Mouse (Mus musculus) forebrain, postnatal 0 days (tissue): ENCODE measurements around the gene Sp1. TPM values are rescaled to one million over a fixed set of nuclear protein-coding genes. Genes with fewer than 3 reads are reported as not detected.

Source experiments
- ATAC-seq: fragments of 200-750 bp; cut with Nextera tagmentation; 2 replicates; pipeline ENCODE4 v1.8.0; 2017; ENCODE audit warnings: mild to moderate bottlenecking, moderate library complexity
- DNase-seq: peaks from one replicate; pipeline ENCODE4 v3.0.0-alpha.2; 2015
- H3K27ac ChIP-seq: fragments of 300-500 bp; sonication (generic); 2 replicates; pipeline ENCODE4 v1.5.1; 2014; ENCODE audit warnings: low read depth, mild to moderate bottlenecking, antibody characterized with exemption, low read length, moderate library complexity, mixed read lengths
- H3K27me3 ChIP-seq: fragments of 300-500 bp; sonication (generic); 2 replicates; pipeline ENCODE4 v1.6.1; 2014; ENCODE audit warnings: mild to moderate bottlenecking, low read length, mixed read lengths; ENCODE audit not compliant: insufficient read depth
- H3K36me3 ChIP-seq: fragments of 300-500 bp; sonication (generic); 2 replicates; pipeline ENCODE4 v1.6.1; 2014; ENCODE audit warnings: mild to moderate bottlenecking, moderate library complexity; ENCODE audit not compliant: insufficient read depth
- H3K4me1 ChIP-seq: fragments of 300-500 bp; sonication (generic); 2 replicates; pipeline ENCODE4 v1.6.1; 2014; ENCODE audit warnings: antibody characterized with exemption; ENCODE audit not compliant: insufficient read depth
- H3K4me2 ChIP-seq: fragments of 300-500 bp; sonication (generic); 2 replicates; pipeline ENCODE4 v1.6.1; 2014; ENCODE audit warnings: low read depth, mild to moderate bottlenecking, moderate library complexity
- H3K4me3 ChIP-seq: fragments of 300-500 bp; sonication (generic); 2 replicates; pipeline ENCODE4 v1.5.1; 2014; ENCODE audit warnings: low read depth, low read length, mixed read lengths
- H3K9ac ChIP-seq: fragments of 300-500 bp; sonication (generic); 2 replicates; pipeline ENCODE4 v1.6.1; 2014; ENCODE audit warnings: mild to moderate bottlenecking
- H3K9me3 ChIP-seq: fragments of 300-500 bp; sonication (generic); 2 replicates; pipeline ENCODE4 v1.6.1; 2016; ENCODE audit warnings: low read length
- CTCF ChIP-seq: sonication (generic); IDR thresholded peaks from 2 replicates; pipeline ENCODE4 v1.5.1; 2016; ENCODE audit warnings: antibody characterized with exemption, control low read depth, low read depth
- WGBS: fragments of 180-500 bp; shearing (Covaris S2); extraction: QIAGEN DNeasy Blood & Tissue Kit; methylation state at CpG from one replicate; pipeline ENCODE4 v1.1.7; 2014; 5-methylcytosine and 5-hydroxymethylcytosine counted together
- polyA plus RNA-seq: library from polyadenylated mRNA; unstranded; fragments of >200 nt; fragmentation: Nextera tagmentation; extraction: Ambion mirVana; gene quantifications from 2 replicates; pipeline ENCODE4 v1.2.1, GENCODE M21; 2015
- total RNA-seq: library from RNA; depleted of rRNA; stranded (reverse); fragments of >200 nt; gene quantifications from 2 replicates; pipeline ENCODE4 v1.2.3, GENCODE M21; 2014

The Sp1 gene
- total and polyA plus RNA-seq, 2 experiments from 2014 or later = 2.6 to 22.5 TPM

- WGBS = under 1% methylated on average over 29 of the region's 69 CpGs
- TF ChIP-seq CTCF = no peak
- Histone ChIP-seq H3K9me3 (no peaks in the 10 kb centered on the region), H3K4me2 (peak overlapping the region; percentile 59), H3K4me3 (peak overlapping the region; percentile 93), H3K9ac (peak overlapping the region; percentile 84), H3K36me3 (peaks cover 23% of the 10 kb centered on the region), H3K27ac (peak overlapping the region; percentile 92), H3K4me1 (peaks cover 22% of the 10 kb centered on the region), H3K27me3 (no peaks in the 10 kb centered on the region)
- DNase-seq (peak; percentile 51), ATAC-seq (no peak)
Observed at GRCm38 (mm10) chr15:102406196-102406911, 411 bp downstream of the Sp1 start.

- Histone ChIP-seq H3K4me2 (peak overlapping the region; percentile 59), H3K4me1 (peaks cover 22% of the 10 kb centered on the region), H3K9ac (peak overlapping the region; percentile 84), H3K27ac (peak overlapping the region; percentile 92), H3K4me3 (peak overlapping the region; percentile 93), H3K27me3 (no peaks in the 10 kb centered on the region), H3K9me3 (no peaks in the 10 kb centered on the region), H3K36me3 (peaks cover 26% of the 10 kb centered on the region)
- DNase-seq (no peak), ATAC-seq (no peak)
- 21% methylated on average over 3 of the region's 3 CpGs for WGBS
- no peak for TF ChIP-seq CTCF
Observed at GRCm38 (mm10) chr15:102406912-102407580, 1.1 kb downstream of the Sp1 start.

- Histone ChIP-seq H3K27me3 (no peaks in the 10 kb centered on the region), H3K36me3 (peaks cover 26% of the 10 kb centered on the region), H3K4me2 (0 out of 2 replicates have a peak overlapping the region, but pooled peaks have one; percentile 59), H3K4me1 (peaks cover 22% of the 10 kb centered on the region), H3K27ac (no peak overlapping the region), H3K4me3 (no peak overlapping the region), H3K9me3 (no peaks in the 10 kb centered on the region), H3K9ac (no peak overlapping the region)
- TF ChIP-seq CTCF = no peak; the same call in 1 of the 2 replicates
- 88% methylated on average over 10 of the region's 10 CpGs for WGBS
- no peak for DNase-seq
- no peak for ATAC-seq
Observed at GRCm38 (mm10) chr15:102407681-102408557, 2.0 kb downstream of the Sp1 start.

GRCm38 (mm10) chr15:102408558-102409130 lies 2.7 kb downstream of the Sp1 start:
- peaks cover 22% of the 10 kb centered on the region for H3K4me1 ChIP-seq
- 82% methylated on average over 2 of the region's 2 CpGs for WGBS
- H3K27me3 ChIP-seq = no peaks in the 10 kb centered on the region
- H3K36me3 ChIP-seq = peaks cover 26% of the 10 kb centered on the region
- no peak overlapping the region for H3K4me3 ChIP-seq
- H3K27ac ChIP-seq = no peak overlapping the region
- no peak for DNase-seq
- no peak overlapping the region for H3K4me2 ChIP-seq
- no peak for ATAC-seq
- no peak for TF ChIP-seq CTCF
- H3K9ac ChIP-seq = no peak overlapping the region
- no peaks in the 10 kb centered on the region for H3K9me3 ChIP-seq

GRCm38 (mm10) chr15:102409286-102409685 lies 3.3 kb downstream of the Sp1 start:
- no peak for DNase-seq
- no peak for TF ChIP-seq CTCF
- H3K9ac ChIP-seq = no peak overlapping the region
- H3K27me3 ChIP-seq = no peaks in the 10 kb centered on the region
- H3K4me3 ChIP-seq = no peak overlapping the region
- H3K4me1 ChIP-seq = peaks cover 22% of the 10 kb centered on the region
- WGBS = 94% methylated on average over 3 of the region's 3 CpGs
- no peak overlapping the region for H3K27ac ChIP-seq
- H3K36me3 ChIP-seq = peaks cover 29% of the 10 kb centered on the region
- no peaks in the 10 kb centered on the region for H3K9me3 ChIP-seq
- ATAC-seq = no peak
- H3K4me2 ChIP-seq = no peak overlapping the region

- Histone ChIP-seq H3K27me3 (no peaks in the 10 kb centered on the region), H3K9ac (no peak overlapping the region), H3K4me2 (no peak overlapping the region), H3K4me1 (peaks cover 22% of the 10 kb centered on the region), H3K36me3 (peaks cover 29% of the 10 kb centered on the region), H3K4me3 (no peak overlapping the region), H3K27ac (no peak overlapping the region), H3K9me3 (no peaks in the 10 kb centered on the region)
- DNase-seq (no peak), ATAC-seq (no peak)
- 100% methylated on average over 1 of the region's 1 CpGs for WGBS
- TF ChIP-seq CTCF = no peak
Observed at GRCm38 (mm10) chr15:102411077-102411476, 5.1 kb downstream of the Sp1 start.
